Mouse (Mus musculus) intestine, embryonic 14.5 days (tissue): Measurements from ENCODE around the gene Csf3r. TPM values are rescaled to one million over a fixed set of nuclear protein-coding genes. Genes with fewer than 3 reads are reported as not detected.
A peak's percentile ranks its signal among the peaks of the same experiment; 100 is the strongest.

ENCODE experiments used
- ATAC-seq: fragments of 200-750 bp; cut with Nextera tagmentation; replicated peaks from 2 replicates; pipeline ENCODE4 v1.8.0; 2017; ENCODE audit warnings: low read depth, moderate number of reproducible peaks, moderate TSS enrichment, moderate library complexity; ENCODE audit not compliant: low FRiP score, low TSS enrichment
- DNase-seq: peaks from one replicate; pipeline ENCODE4 v3.0.0-alpha.2; 2018; ENCODE audit warnings: low spot score
- H3K27ac ChIP-seq: fragments of 300-500 bp; sonication (generic); 2 replicates; pipeline ENCODE4 v1.5.1; 2014; ENCODE audit warnings: low read depth, mild to moderate bottlenecking, control low read depth
- H3K27me3 ChIP-seq: fragments of 300-500 bp; sonication (generic); replicated peaks from 2 replicates; pipeline ENCODE4 v1.6.1; 2014; ENCODE audit warnings: low read length, control low read depth; ENCODE audit not compliant: control insufficient read depth, insufficient read depth
- H3K36me3 ChIP-seq: fragments of 300-500 bp; sonication (generic); 2 replicates; pipeline ENCODE4 v1.6.1; 2014; ENCODE audit warnings: low read length, control low read depth; ENCODE audit not compliant: control insufficient read depth, insufficient read depth
- H3K4me1 ChIP-seq: fragments of 300-500 bp; sonication (generic); replicated peaks from 2 replicates; pipeline ENCODE4 v1.6.1; 2014; ENCODE audit warnings: low read length, control low read depth, mixed read lengths; ENCODE audit not compliant: control insufficient read depth, insufficient read depth
- H3K4me2 ChIP-seq: fragments of 300-500 bp; sonication (generic); 2 replicates; pipeline ENCODE4 v1.6.1; 2014; ENCODE audit warnings: low read length
- H3K4me3 ChIP-seq: fragments of 300-500 bp; sonication (generic); 2 replicates; pipeline ENCODE4 v1.5.1; 2014; ENCODE audit warnings: low read depth, low read length, control low read depth, mixed read lengths
- H3K9ac ChIP-seq: fragments of 300-500 bp; sonication (generic); 2 replicates; pipeline ENCODE4 v1.6.1; 2014; ENCODE audit warnings: mild to moderate bottlenecking, low read length
- H3K9me3 ChIP-seq: fragments of 300-500 bp; sonication (generic); 2 replicates; pipeline ENCODE4 v1.6.1; 2016; ENCODE audit warnings: low read length, control low read depth; ENCODE audit not compliant: control insufficient read depth
- WGBS: fragments of 180-500 bp; shearing (Covaris S2); extraction: QIAGEN DNeasy Blood & Tissue Kit; methylation state at CpG from one replicate; pipeline ENCODE4 v1.1.7; 2014; 5-methylcytosine and 5-hydroxymethylcytosine counted together
- polyA plus RNA-seq: library from polyadenylated mRNA; unstranded; fragments of >200 nt; fragmentation: Nextera tagmentation; extraction: Ambion mirVana; gene quantifications from 2 replicates; pipeline ENCODE4 v1.2.1, GENCODE M21; 2014

Csf3r gene
- polyA plus RNA-seq, 1 experiment from 2014 or later, result 0.81 TPM

- Histone ChIP-seq H3K4me2 (no peak overlapping the region), H3K9me3 (peaks cover 9% of the 10 kb centered on the region), H3K36me3 (no peaks in the 10 kb centered on the region), H3K4me3 (no peak overlapping the region), H3K9ac (no peak overlapping the region), H3K27ac (no peak overlapping the region), H3K27me3 (no peaks in the 10 kb centered on the region), H3K4me1 (no peaks in the 10 kb centered on the region)
- DNase-seq (peak; percentile 74), ATAC-seq (no peak)
- WGBS, result 5% methylated on average over 4 of the region's 4 CpGs
Measured at GRCm38 (mm10) chr4:125996576-125996975, 27.8 kb upstream of the Csf3r start.

DNA sequence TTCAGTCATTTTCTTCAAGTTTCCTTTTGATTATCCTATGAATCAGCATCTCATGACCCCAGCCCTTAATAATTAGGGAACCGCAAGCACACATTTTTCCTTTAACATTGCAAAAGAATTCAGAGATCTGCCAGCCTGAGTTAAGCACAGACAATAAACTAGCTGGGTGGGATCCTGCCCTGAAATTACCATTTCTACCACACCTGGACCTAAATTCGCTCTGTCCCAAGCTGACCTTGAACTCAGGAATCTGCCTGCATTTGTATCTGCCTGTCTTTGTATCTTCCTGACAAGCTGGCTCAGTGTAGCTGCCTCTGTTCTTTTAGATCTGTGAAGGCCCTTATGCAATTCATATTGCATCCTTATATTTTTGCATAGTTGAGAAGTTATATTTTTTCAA, 26.5 kb upstream of the Csf3r start:
- Histone ChIP-seq H3K27ac (no peak overlapping the region), H3K9ac (no peak overlapping the region), H3K27me3 (no peaks in the 10 kb centered on the region), H3K4me3 (no peak overlapping the region), H3K9me3 (peaks cover 9% of the 10 kb centered on the region), H3K4me1 (no peaks in the 10 kb centered on the region), H3K4me2 (no peak overlapping the region), H3K36me3 (no peaks in the 10 kb centered on the region)
- 88% methylated on average over 2 of the region's 2 CpGs for WGBS
- ATAC-seq (no peak), DNase-seq (no peak)

- WGBS, result 82% methylated on average over 12 of the region's 12 CpGs
Measured at GRCm38 (mm10) chr4:126001311-126002199, 22.8 kb upstream of the Csf3r start.

GRCm38 (mm10) chr4:126017676-126018332, 6.5 kb upstream of the Csf3r start:
- Histone ChIP-seq H3K36me3 (no peaks in the 10 kb centered on the region), H3K4me2 (no peak overlapping the region), H3K9me3 (no peaks in the 10 kb centered on the region), H3K4me3 (no peak overlapping the region), H3K27me3 (no peaks in the 10 kb centered on the region), H3K27ac (no peak overlapping the region), H3K4me1 (no peaks in the 10 kb centered on the region), H3K9ac (no peak overlapping the region)
- WGBS, result 74% methylated on average over 7 of the region's 7 CpGs
- no peak for DNase-seq
- no peak for ATAC-seq

More at GRCm38 (mm10) chr4:126001311-126002199, 22.8 kb upstream of the Csf3r start:
- no peaks in the 10 kb centered on the region for H3K36me3 ChIP-seq
- H3K4me2 ChIP-seq, result no peak overlapping the region
- no peaks in the 10 kb centered on the region for H3K4me1 ChIP-seq
- H3K9ac ChIP-seq, result no peak overlapping the region
- DNase-seq (no peak), ATAC-seq (no peak)
- H3K27me3 ChIP-seq, result no peaks in the 10 kb centered on the region
- H3K27ac ChIP-seq, result no peak overlapping the region
- H3K9me3 ChIP-seq, result peaks cover 9% of the 10 kb centered on the region
- no peak overlapping the region for H3K4me3 ChIP-seq

DNA sequence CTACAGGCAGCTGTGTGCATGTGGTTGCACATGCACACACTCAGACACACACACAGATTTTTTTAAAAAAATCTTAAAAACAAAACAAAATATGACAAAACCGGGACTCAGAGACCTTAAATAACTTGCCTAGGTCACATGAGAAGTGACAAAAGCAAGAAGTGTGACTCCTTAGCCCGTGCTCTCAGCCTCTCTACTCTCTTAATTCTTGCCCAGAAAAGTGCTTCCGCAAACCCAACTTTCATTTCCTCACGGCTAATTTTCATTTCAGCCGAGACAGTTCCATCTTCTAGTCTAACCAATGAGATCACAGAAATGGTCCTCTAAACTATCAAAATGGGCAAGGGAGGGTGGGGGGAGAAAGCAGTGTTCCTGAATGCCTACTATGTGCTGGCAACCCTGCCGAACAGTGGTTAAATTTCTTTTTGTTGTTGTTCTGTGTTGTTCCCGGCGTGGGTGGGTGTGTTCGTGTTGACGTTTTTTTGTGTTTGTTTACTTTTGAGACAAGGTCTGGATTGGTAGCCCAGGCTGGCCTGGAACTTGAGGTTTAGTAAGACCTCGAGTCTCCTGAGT, 5.3 kb upstream of the Csf3r start:
- ATAC-seq (no peak), DNase-seq (no peak)
- H3K4me3 ChIP-seq, result no peak overlapping the region
- no peaks in the 10 kb centered on the region for H3K36me3 ChIP-seq
- no peak overlapping the region for H3K9ac ChIP-seq
- H3K4me2 ChIP-seq, result no peak overlapping the region
- no peaks in the 10 kb centered on the region for H3K9me3 ChIP-seq
- H3K27me3 ChIP-seq, result no peaks in the 10 kb centered on the region
- H3K4me1 ChIP-seq, result no peaks in the 10 kb centered on the region
- 76% methylated on average over 11 of the region's 11 CpGs for WGBS
- H3K27ac ChIP-seq, result no peak overlapping the region

GRCm38 (mm10) chr4:126025801-126026200, 1.5 kb downstream of the Csf3r start:
- Histone ChIP-seq H3K4me3 (no peak overlapping the region), H3K9ac (no peak overlapping the region), H3K9me3 (no peaks in the 10 kb centered on the region), H3K4me1 (no peaks in the 10 kb centered on the region), H3K27ac (no peak overlapping the region), H3K4me2 (no peak overlapping the region), H3K27me3 (no peaks in the 10 kb centered on the region), H3K36me3 (no peaks in the 10 kb centered on the region)
- ATAC-seq (no peak), DNase-seq (no peak)
- WGBS, result 81% methylated on average over 5 of the region's 5 CpGs

DNA sequence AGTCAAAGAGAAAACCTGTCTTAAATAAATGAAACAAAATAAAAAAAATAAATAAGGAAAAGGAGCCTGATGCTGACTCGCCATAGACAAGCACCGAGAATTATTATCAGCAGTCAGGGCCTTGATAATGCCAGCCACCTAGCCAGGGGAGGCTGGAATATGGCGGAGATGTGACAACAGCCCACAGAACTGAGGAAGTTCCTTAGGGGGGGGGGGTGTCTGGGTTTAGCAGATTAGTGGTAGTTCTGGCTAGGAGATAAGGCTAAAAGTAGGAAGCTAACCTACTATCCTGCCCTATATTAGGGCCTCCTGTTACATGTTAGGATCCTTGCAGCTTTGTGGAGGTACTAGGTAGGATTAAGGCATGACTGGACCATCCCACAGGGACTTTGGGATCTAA, 3.6 kb downstream of the Csf3r start:
- 84% methylated on average over 3 of the region's 3 CpGs for WGBS
- no peak for ATAC-seq
- no peaks in the 10 kb centered on the region for H3K36me3 ChIP-seq
- DNase-seq, result no peak
- H3K4me3 ChIP-seq, result no peak overlapping the region
- H3K9ac ChIP-seq, result no peak overlapping the region
- no peak overlapping the region for H3K27ac ChIP-seq
- H3K4me2 ChIP-seq, result no peak overlapping the region
- H3K27me3 ChIP-seq, result no peaks in the 10 kb centered on the region
- H3K9me3 ChIP-seq, result no peaks in the 10 kb centered on the region
- no peaks in the 10 kb centered on the region for H3K4me1 ChIP-seq

DNA sequence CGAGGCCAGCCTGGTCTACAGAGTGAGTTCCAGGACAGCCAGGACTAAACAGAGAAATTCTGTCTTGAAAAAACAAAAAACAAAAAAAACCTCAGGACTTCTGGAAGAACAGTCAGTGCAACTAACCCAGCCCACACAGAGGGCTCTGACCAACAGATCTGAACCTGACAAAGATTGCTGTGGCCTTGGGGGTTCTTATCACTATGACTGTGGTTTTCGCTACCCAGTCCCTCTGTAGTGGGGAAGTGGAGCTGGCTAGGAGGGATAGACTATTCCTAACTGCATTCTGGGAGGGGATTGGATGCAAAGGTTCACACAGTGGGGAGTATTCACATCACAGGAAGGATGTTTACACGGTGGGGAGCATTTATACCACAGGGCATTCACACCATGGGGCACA, 4.7 kb downstream of the Csf3r start:
- ATAC-seq (no peak), DNase-seq (no peak)
- Histone ChIP-seq H3K36me3 (no peaks in the 10 kb centered on the region), H3K4me1 (no peaks in the 10 kb centered on the region), H3K9ac (no peak overlapping the region), H3K4me3 (no peak overlapping the region), H3K27me3 (no peaks in the 10 kb centered on the region), H3K27ac (no peak overlapping the region), H3K9me3 (no peaks in the 10 kb centered on the region), H3K4me2 (no peak overlapping the region)
- 65% methylated on average over 3 of the region's 3 CpGs for WGBS
